Mouse (Mus musculus) midbrain, postnatal 0 days (tissue): ENCODE measurements around the gene Lcor. TPM values are rescaled to one million over a fixed set of nuclear protein-coding genes. Genes with fewer than 3 reads are reported as not detected.

Experiments
- ATAC-seq: fragments of 200-750 bp; cut with Nextera tagmentation; 2 replicates; pipeline ENCODE4 v1.8.0; 2017; ENCODE audit warnings: moderate number of reproducible peaks, mild to moderate bottlenecking, moderate TSS enrichment, moderate library complexity; ENCODE audit not compliant: low FRiP score
- DNase-seq: peaks from one replicate; pipeline ENCODE4 v3.0.0-alpha.2; 2015; ENCODE audit warnings: low spot score
- H3K27ac ChIP-seq: fragments of 300-500 bp; sonication (generic); 2 replicates; pipeline ENCODE4 v1.5.1; 2014; ENCODE audit warnings: low read depth, mild to moderate bottlenecking, low read length, mixed read lengths
- H3K27me3 ChIP-seq: fragments of 300-500 bp; sonication (generic); 2 replicates; pipeline ENCODE4 v1.6.1; 2014; ENCODE audit warnings: low read length, control low read depth, mixed read lengths; ENCODE audit not compliant: insufficient read depth
- H3K36me3 ChIP-seq: fragments of 300-500 bp; sonication (generic); 2 replicates; pipeline ENCODE4 v1.6.1; 2014; ENCODE audit warnings: low read length, control low read depth, mixed read lengths; ENCODE audit not compliant: insufficient read depth
- H3K4me1 ChIP-seq: fragments of 300-500 bp; sonication (generic); 2 replicates; pipeline ENCODE4 v1.6.1; 2014; ENCODE audit warnings: mild to moderate bottlenecking, control low read depth, antibody characterized with exemption, low read length, mixed read lengths; ENCODE audit not compliant: insufficient read depth
- H3K4me2 ChIP-seq: fragments of 300-500 bp; sonication (generic); 2 replicates; pipeline ENCODE4 v1.6.1; 2014; ENCODE audit warnings: low read depth, mild to moderate bottlenecking, low read length, mixed read lengths; ENCODE audit not compliant: poor library complexity, severe bottlenecking
- H3K4me3 ChIP-seq: fragments of 300-500 bp; sonication (generic); 2 replicates; pipeline ENCODE4 v1.5.1; 2014; ENCODE audit warnings: low read depth, mild to moderate bottlenecking, low read length, moderate library complexity
- H3K9ac ChIP-seq: fragments of 300-500 bp; sonication (generic); replicated peaks from 2 replicates; pipeline ENCODE4 v1.6.1; 2014; ENCODE audit warnings: mild to moderate bottlenecking, low read length, moderate library complexity, mixed read lengths; ENCODE audit not compliant: poor library complexity, severe bottlenecking
- H3K9me3 ChIP-seq: fragments of 300-500 bp; sonication (generic); 2 replicates; pipeline ENCODE4 v1.6.1; 2016; ENCODE audit warnings: low read length, control low read depth
- CTCF ChIP-seq: IDR thresholded peaks from 2 replicates; pipeline ENCODE4 v1.5.1; 2016; ENCODE audit warnings: antibody characterized with exemption, mild to moderate bottlenecking
- WGBS: fragments of 180-500 bp; shearing (Covaris S2); extraction: QIAGEN DNeasy Blood & Tissue Kit; methylation state at CpG from one replicate; pipeline ENCODE4 v1.1.7; 2014; 5-methylcytosine and 5-hydroxymethylcytosine counted together
- polyA plus RNA-seq: library from polyadenylated mRNA; unstranded; fragments of >200 nt; fragmentation: Nextera tagmentation; extraction: Ambion mirVana; gene quantifications from 2 replicates; pipeline ENCODE4 v1.2.1, GENCODE M21; 2015
- total RNA-seq: library from RNA; depleted of rRNA; stranded (reverse); fragments of >200 nt; gene quantifications from 2 replicates; pipeline ENCODE4 v1.2.3, GENCODE M21; 2014

Lcor gene
- total and polyA plus RNA-seq, 2 experiments from 2014 or later = 13.4 to 15.9 TPM

- no peaks in the 10 kb centered on the region for H3K27me3 ChIP-seq
- H3K4me1 ChIP-seq = no peaks in the 10 kb centered on the region
- TF ChIP-seq CTCF = no peak
- no peak overlapping the region for H3K4me3 ChIP-seq
- no peaks in the 10 kb centered on the region for H3K36me3 ChIP-seq
- no peak overlapping the region for H3K9ac ChIP-seq
- DNase-seq = no peak
- ATAC-seq = no peak
- H3K27ac ChIP-seq = no peak overlapping the region
- no peaks in the 10 kb centered on the region for H3K9me3 ChIP-seq
- no peak overlapping the region for H3K4me2 ChIP-seq
- 96% methylated on average over 5 of the region's 5 CpGs for WGBS
These were observed 18.6 kb upstream of the Lcor start for GRCm38 (mm10) chr19:41463841-41464240.

GRCm38 (mm10) chr19:41466475-41466874, 16.0 kb upstream of the Lcor start:
- no peaks in the 10 kb centered on the region for H3K36me3 ChIP-seq
- 78% methylated on average over 3 of the region's 3 CpGs for WGBS
- ATAC-seq = no peak

GRCm38 (mm10) chr19:41473566-41474135, 8.8 kb upstream of the Lcor start:
- no peaks in the 10 kb centered on the region for H3K36me3 ChIP-seq
- 85% methylated on average over 7 of the region's 7 CpGs for WGBS

More at GRCm38 (mm10) chr19:41466475-41466874, 16.0 kb upstream of the Lcor start:
- Histone ChIP-seq H3K27me3 (no peaks in the 10 kb centered on the region), H3K4me3 (no peak overlapping the region), H3K4me2 (no peak overlapping the region), H3K27ac (no peak overlapping the region), H3K9ac (no peak overlapping the region), H3K9me3 (no peaks in the 10 kb centered on the region), H3K4me1 (no peaks in the 10 kb centered on the region)
- DNase-seq = no peak
- no peak for TF ChIP-seq CTCF

GRCm38 (mm10) chr19:41474943-41475342, 7.5 kb upstream of the Lcor start:
- H3K9me3 ChIP-seq = no peaks in the 10 kb centered on the region
- WGBS = 68% methylated on average over 2 of the region's 2 CpGs
- no peak for ATAC-seq

More at GRCm38 (mm10) chr19:41473566-41474135, 8.8 kb upstream of the Lcor start:
- no peaks in the 10 kb centered on the region for H3K9me3 ChIP-seq
- H3K4me1 ChIP-seq = no peaks in the 10 kb centered on the region
- no peak for TF ChIP-seq CTCF
- ATAC-seq (no peak), DNase-seq (no peak)
- H3K9ac ChIP-seq = no peak overlapping the region
- no peak overlapping the region for H3K4me3 ChIP-seq
- no peak overlapping the region for H3K4me2 ChIP-seq
- no peak overlapping the region for H3K27ac ChIP-seq
- no peaks in the 10 kb centered on the region; the same call in 1 of the 2 replicates for H3K27me3 ChIP-seq

GRCm38 (mm10) chr19:41476530-41477249, 5.7 kb upstream of the Lcor start:
- 65% methylated on average over 3 of the region's 3 CpGs for WGBS
- Histone ChIP-seq H3K4me2 (no peak overlapping the region), H3K4me1 (no peaks in the 10 kb centered on the region), H3K4me3 (no peak overlapping the region), H3K27ac (no peak overlapping the region), H3K36me3 (no peaks in the 10 kb centered on the region), H3K9ac (no peak overlapping the region), H3K27me3 (no peaks in the 10 kb centered on the region; the same call in 1 of the 2 replicates), H3K9me3 (no peaks in the 10 kb centered on the region)
- TF ChIP-seq CTCF = no peak
- ATAC-seq (no peak), DNase-seq (no peak)

More at GRCm38 (mm10) chr19:41474943-41475342, 7.5 kb upstream of the Lcor start:
- no peak for DNase-seq
- Histone ChIP-seq H3K27me3 (no peaks in the 10 kb centered on the region; the same call in 1 of the 2 replicates), H3K9ac (no peak overlapping the region), H3K4me1 (no peaks in the 10 kb centered on the region), H3K4me2 (no peak overlapping the region), H3K4me3 (no peak overlapping the region), H3K36me3 (no peaks in the 10 kb centered on the region), H3K27ac (no peak overlapping the region)
- TF ChIP-seq CTCF = no peak
